ENCODE assay signal across 12 mouse cellular contexts in genomic region chr3:122511721-122512619, GRCm38 (mm10).
DNase-seq lines count a peak whose midpoint lies in the region; ATAC-seq and TF ChIP-seq lines count a peak whose summit lies in the region.
"Had no signal": no experiment of that assay in that cellular context is flagged by ENCODE, and none has a peak within 500 bp of the region (broad histone marks: within the 10 kb centered on the region; RNA-seq: fewer than 3 reads in every experiment).

No protein-coding gene starts in this region.

- no peaks in the 10 kb centered on the region for H3K9me3 ChIP-seq in kidney, embryonic 16.5 days (ENCODE audit: low read length)
- no peaks in the 10 kb centered on the region for H3K9me3 ChIP-seq in liver, postnatal 0 days (ENCODE audit: low read length)
- H3K9me3 ChIP-seq in neural tube, embryonic 15.5 days (replicated peaks) = no peaks in the 10 kb centered on the region
- H3K9me3 ChIP-seq: embryonic facial prominence, embryonic 15.5 days; midbrain, embryonic 15.5 days had no signal

- POLR2A ChIA-PET in Patski (lab: Charles Lee) = interaction anchor here (0.6 to 1.3 kb wide), 3 partner anchors 29 to 108 kb away, joined by 3 to 5 read pairs (median 3); partner anchors contain the start of gene Fnbp1l

- H3K36me3 ChIP-seq in kidney, embryonic 16.5 days (ENCODE audit: insufficient read depth, low read length) = no peaks in the 10 kb centered on the region
- H3K36me3 ChIP-seq in liver, postnatal 0 days (replicated peaks; ENCODE audit: insufficient read depth, low read length) = peaks cover 5% of the 10 kb centered on the region; the same call in 1 of the 2 replicates
- H3K36me3 ChIP-seq in neural tube, embryonic 15.5 days = no peaks in the 10 kb centered on the region
- H3K36me3 ChIP-seq: midbrain, embryonic 15.5 days had no signal

- H3K4me1 ChIP-seq in kidney, embryonic 16.5 days (ENCODE audit: insufficient read depth, low read length) = peaks cover 37% of the 10 kb centered on the region
- peaks cover 16% of the 10 kb centered on the region for H3K4me1 ChIP-seq in liver, postnatal 0 days (ENCODE audit: insufficient read depth)
- H3K4me1 ChIP-seq in neural tube, embryonic 15.5 days = peaks cover 10% of the 10 kb centered on the region
- H3K4me1 ChIP-seq: midbrain, embryonic 15.5 days had no signal

- TF ChIP-seq EP300 in liver, postnatal 0 days (IDR thresholded peaks at IDR 0.05; ENCODE audit: low read depth) = no peak

- CTCF ChIA-PET in Patski (lab: Charles Lee) = interaction anchor here (1.0 to 3.7 kb wide), 7 partner anchors 11 to 126 kb away, joined by 3 to 16 read pairs (median 4); no protein-coding TSS in a partner anchor

- DNase-seq in 416B (ENCODE audit: low read depth) (peak; percentile 82), Patski (ENCODE audit: low read depth, low spot score) (peak; percentile 83)
- peak; percentile 56 for DNase-seq in liver, postnatal 0 days
- no peak for DNase-seq in testis, postnatal 14 days (ENCODE audit: low spot score)
- DNase-seq: gastrocnemius, postnatal 36 days; lung, postnatal 14 days had no signal

- H3K4me2 ChIP-seq in kidney, embryonic 16.5 days (replicated peaks; ENCODE audit: low read depth, low read length) = no peak overlapping the region
- H3K4me2 ChIP-seq in liver, postnatal 0 days (ENCODE audit: low read depth, low read length) = peak overlapping the region; percentile 44
- H3K4me2 ChIP-seq in neural tube, embryonic 15.5 days = no peak overlapping the region
- H3K4me2 ChIP-seq: embryonic facial prominence, embryonic 15.5 days; midbrain, embryonic 15.5 days had no signal

- H3K9ac ChIP-seq in kidney, embryonic 16.5 days (replicated peaks; ENCODE audit: low read length) = peak overlapping the region; percentile 33; the same call in 1 of the 2 replicates
- peak overlapping the region; percentile 16; the same call in 1 of the 2 replicates for H3K9ac ChIP-seq in liver, postnatal 0 days (replicated peaks)
- H3K9ac ChIP-seq in neural tube, embryonic 15.5 days (replicated peaks) = no peak overlapping the region
- H3K9ac ChIP-seq: embryonic facial prominence, embryonic 15.5 days; midbrain, embryonic 15.5 days had no signal

- TF ChIP-seq CTCF in Patski (IDR thresholded peaks at IDR 0.05) = no peak
- TF ChIP-seq CTCF in liver, postnatal 0 days (IDR thresholded peaks at IDR 0.05; ENCODE audit: low read depth) = no peak

- peak overlapping the region; percentile 84 for H3K27ac ChIP-seq in kidney, embryonic 16.5 days (ENCODE audit: low read length)
- H3K27ac ChIP-seq in liver, postnatal 0 days (ENCODE audit: low read depth) = peak overlapping the region; percentile 81
- H3K27ac ChIP-seq in neural tube, embryonic 15.5 days (replicated peaks) = no peak overlapping the region
- H3K27ac ChIP-seq: embryonic facial prominence, embryonic 15.5 days; midbrain, embryonic 15.5 days had no signal

- WGBS in kidney, embryonic 16.5 days = 72% methylated on average over 14 of the region's 14 CpGs
- 58% methylated on average over 14 of the region's 14 CpGs for WGBS in liver, postnatal 0 days (ENCODE audit: insufficient replicate concordance)
- WGBS in neural tube, embryonic 15.5 days = 87% methylated on average over 14 of the region's 14 CpGs

- ATAC-seq in Patski = peak; percentile 54
- no peak for ATAC-seq in kidney, embryonic 16.5 days (ENCODE audit: low FRiP score, low TSS enrichment)
- no peak for ATAC-seq in liver, postnatal 0 days
- no peak for ATAC-seq in granulocyte monocyte progenitor cell, adult 5-6 weeks (replicated peaks; ENCODE audit: poor library complexity, severe bottlenecking)
- ATAC-seq in neural tube, embryonic 15.5 days (ENCODE audit: low FRiP score) = no peak
- ATAC-seq: forebrain, embryonic 14.5 days; midbrain, embryonic 15.5 days had no signal

- no peaks in the 10 kb centered on the region for H3K27me3 ChIP-seq in Patski
- no peaks in the 10 kb centered on the region for H3K27me3 ChIP-seq in kidney, embryonic 16.5 days (ENCODE audit: insufficient read depth, low read length)
- no peaks in the 10 kb centered on the region for H3K27me3 ChIP-seq in liver, postnatal 0 days (ENCODE audit: insufficient read depth, low read length)
- H3K27me3 ChIP-seq in neural tube, embryonic 15.5 days (replicated peaks) = no peaks in the 10 kb centered on the region
- H3K27me3 ChIP-seq: embryonic facial prominence, embryonic 15.5 days; midbrain, embryonic 15.5 days had no signal

- no peak overlapping the region for H3K4me3 ChIP-seq in kidney, embryonic 16.5 days (ENCODE audit: low read length)
- no peak overlapping the region for H3K4me3 ChIP-seq in liver, postnatal 0 days (ENCODE audit: low read depth, low read length)
- H3K4me3 ChIP-seq in neural tube, embryonic 15.5 days (replicated peaks) = no peak overlapping the region
- H3K4me3 ChIP-seq: embryonic facial prominence, embryonic 15.5 days; midbrain, embryonic 15.5 days had no signal

- in situ Hi-C loops in Patski (cut with MboI; ENCODE audit: low pct_unique_long_range_greater_than_20kb) = loop anchor here (5.0 kb wide), 1 partner anchor 105 kb away; the partner anchor contains the start of gene Fnbp1l
